Mouse (Mus musculus) cerebellum, postnatal 36 days (tissue): Measurements from ENCODE around the gene Icos.

ENCODE experiments used
- DNase-seq, 2 experiments: peaks; one replicate each; pipeline ENCODE4 v3.0.0; 2021 to 2022; ENCODE audit warnings: mixed read lengths in 2 of 2

Gene Icos

DNA sequence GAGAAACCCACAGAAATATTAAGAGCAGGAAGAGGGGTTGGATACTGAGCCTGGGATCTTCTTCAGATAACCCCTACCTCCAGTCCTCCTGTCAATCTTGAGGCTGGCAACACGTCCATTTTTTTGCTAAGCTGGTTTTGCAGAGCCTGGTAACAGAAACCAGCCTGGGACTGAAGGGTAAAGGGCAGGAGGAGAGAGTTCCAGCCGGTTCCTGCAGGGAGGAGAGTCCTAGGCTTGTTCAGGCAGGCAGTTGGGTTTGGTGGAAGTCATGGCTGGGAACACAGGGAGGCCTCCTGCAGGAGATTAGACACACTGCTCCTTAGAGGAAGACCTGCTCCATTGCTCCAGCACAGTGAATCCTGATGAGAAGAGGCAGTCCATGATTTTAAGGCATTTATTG is 10.2 kb upstream of the Icos start:
- no peak for DNase-seq

DNA sequence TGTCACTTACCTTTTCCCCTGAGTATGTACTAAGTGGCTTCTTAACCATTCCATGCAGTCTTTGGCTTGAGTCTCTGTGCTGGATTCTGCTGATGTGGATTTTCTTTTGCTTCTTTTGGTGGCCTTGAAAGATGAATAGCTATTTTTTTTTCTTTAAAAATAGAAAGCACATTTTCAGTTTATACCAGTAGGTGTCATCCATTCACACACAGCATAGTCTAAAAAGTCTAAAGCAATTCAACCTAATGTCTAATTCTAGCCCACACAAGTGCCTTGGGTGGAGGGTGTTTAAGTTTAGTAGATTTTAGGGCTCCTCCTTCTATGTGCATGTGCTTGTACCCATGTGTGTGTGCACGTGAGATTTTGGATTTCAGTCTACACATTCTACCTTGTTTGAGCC is 6.9 kb upstream of the Icos start:
- DNase-seq: no peak

DNA sequence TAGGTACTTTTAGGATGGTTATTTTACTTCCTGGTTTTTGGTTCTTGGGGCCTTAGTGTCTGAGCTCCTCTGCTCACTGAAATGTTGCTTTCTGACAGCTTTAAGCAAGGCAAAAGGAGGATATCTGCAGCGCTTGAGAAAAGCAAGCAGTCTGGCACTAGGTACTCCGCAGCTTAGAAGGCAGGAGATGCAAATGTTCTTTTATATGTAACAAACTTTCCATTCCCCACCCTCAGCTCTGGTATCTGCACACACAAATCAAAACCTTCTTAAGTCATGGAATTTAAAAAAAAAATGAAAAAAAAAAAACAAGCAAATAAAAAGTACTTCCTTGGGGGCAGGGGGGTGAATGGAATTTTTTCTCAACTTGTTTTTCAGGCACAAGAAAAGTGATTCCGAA is 3.5 kb upstream of the Icos start:
- no peak for DNase-seq

DNA sequence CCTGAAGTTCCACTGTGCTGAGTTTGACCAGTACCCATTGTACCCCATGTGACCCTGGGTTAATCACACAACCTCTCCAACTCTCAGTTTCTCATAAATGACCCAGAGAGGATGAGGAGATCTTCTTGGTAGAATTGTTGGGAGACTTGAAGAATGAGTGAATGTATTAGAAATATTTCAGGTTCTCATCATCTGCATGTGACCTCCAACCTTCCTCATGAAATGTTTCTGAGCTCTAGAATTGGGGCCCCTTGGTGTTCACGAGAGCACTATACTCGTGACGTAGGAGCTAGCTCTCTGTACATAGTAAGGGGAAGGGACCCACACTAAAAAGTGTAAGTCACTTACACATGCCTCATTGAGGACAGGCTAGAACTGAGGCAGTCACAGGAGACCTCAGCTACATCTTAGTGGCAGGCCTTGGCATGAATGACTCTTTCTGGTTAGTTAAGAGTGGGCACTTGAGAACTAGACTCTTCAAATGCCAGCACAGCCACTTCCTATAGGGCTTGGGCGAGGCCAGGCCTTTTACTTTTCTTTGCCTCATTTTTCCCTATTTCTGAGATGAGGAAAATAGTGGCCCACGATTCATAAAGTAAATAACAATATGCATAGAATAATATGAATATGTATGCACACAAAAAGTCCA is 2.0 kb upstream of the Icos start:
- no peak for DNase-seq

DNA sequence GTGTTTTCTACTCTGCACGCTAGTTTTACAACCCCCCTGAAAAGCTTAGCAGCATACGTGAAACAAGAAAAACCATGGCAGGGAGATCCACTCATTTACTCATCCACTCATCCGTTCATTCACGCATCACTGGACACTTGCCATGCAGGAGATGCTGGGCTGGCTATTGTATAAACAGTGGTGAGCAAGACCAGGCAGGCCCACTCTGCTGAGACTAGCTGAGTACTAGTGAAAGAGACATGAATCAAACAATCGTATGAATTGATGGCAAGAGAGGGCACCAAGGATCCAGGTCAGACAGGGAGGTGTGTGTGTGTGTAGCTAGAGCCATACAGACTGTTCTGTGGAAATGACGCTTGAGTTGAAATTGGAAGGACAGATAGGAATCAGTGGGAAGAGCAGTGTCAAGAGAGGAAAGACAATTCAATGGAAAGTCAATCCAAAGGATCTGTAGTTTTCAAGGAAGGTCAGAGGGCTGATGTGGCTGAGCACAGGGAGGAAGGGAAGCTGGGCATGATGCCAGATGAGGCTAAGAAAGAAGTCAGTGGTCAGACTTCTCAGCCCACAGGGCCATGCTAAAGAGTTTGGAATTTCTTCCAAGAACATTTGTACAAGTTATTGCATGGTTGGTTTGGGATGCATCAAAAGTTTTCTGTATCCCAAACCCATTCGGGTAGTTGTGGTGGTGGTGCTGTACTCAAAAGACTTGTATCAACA is 1.6 kb downstream of the Icos start:
- no peak for DNase-seq

DNA sequence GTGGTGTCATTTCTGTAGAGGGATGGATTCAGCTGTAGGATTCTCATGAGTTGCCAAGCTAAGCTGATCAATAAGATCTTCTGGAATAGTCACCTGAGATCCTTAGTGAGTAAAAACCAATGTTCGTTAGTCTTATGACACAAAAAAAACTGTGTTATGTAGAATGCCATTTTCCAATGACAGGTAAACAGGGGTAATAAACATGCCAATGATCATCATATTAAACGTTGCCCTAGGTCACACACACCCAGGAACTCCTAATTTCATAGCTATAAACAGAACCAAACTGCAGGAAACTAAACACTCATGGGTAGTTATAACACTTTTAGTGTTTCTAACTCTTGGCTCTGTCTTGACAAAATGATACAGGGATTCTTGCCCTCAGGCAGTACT is 2.1 kb downstream of the Icos start:
- no peak for DNase-seq

DNA sequence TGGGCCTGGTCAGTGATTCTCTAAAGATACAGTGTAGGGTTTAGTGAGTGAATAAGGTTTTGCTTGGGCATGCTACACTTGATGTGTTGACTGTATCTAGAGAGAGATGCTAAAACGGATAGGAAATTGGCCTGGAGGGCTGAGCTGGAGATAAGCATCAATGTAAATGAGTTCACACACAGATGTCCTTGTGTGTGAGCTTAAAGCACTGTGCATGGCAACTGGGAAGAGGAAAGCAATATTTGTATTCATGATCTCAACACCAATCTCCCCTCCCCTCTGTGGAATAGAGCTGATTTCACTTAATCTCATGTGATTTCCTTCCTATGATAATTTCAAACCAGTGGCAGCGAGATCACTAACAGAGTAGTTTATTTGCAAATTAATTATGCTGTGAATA is 7.3 kb downstream of the Icos start:
- DNase-seq: no peak

DNA sequence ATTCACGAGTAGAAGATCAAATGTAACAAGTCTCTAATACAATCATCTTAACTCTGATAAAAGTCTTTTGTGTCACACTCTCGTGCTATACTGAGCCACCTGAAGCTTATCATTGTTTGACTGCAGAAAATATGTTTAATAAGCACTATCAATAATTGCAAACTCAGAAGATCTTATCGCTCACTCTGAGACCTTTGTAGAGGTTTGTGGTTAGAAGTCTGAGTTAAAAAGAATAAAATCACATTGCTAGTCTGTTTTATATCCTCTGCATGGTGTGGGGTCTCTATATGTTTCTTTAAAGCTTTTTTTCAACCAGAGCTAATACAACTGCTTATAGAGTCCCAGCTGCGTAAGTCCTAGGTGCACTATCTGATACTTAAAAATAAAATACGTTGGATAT is 8.4 kb downstream of the Icos start:
- no peak for DNase-seq

DNA sequence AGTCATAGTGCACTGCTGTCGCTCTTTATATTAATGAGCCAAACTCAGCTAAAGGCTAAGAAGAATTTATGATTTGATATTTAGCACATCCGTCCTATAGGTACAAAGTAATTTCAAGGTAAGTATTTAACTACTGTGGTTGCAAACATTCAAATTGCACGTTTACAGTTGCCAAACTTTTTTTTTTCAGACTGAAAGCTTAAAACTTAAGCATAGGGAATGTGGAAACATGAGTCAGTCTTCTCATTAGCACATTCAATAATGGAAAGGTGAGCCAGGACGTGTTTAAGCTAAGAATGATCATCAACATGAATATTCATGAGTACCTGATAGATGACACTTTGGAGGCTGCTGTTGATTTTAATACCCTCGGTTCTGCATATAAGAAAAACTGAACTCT is 11.4 kb downstream of the Icos start:
- DNase-seq: no peak

DNA sequence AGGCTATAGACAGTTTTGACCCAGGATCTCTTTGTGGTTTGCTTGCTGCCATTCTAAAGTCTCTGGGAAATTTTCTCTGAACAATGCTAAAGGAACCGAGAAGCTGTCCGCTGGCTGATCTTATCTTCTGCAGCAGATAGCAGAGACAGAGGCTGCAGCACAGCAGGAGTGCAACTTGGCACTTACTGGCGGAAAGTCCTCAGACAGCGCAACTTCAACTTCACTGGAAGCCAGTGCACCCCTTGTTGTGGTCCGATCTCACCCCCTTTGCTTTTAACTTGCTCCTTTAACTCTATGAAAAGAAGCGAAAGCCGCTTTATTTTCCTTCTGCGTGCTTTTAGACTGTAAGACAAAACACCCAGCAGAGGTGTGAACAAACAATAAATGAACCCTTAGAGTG is 12.6 kb downstream of the Icos start:
- no peak for DNase-seq

DNA sequence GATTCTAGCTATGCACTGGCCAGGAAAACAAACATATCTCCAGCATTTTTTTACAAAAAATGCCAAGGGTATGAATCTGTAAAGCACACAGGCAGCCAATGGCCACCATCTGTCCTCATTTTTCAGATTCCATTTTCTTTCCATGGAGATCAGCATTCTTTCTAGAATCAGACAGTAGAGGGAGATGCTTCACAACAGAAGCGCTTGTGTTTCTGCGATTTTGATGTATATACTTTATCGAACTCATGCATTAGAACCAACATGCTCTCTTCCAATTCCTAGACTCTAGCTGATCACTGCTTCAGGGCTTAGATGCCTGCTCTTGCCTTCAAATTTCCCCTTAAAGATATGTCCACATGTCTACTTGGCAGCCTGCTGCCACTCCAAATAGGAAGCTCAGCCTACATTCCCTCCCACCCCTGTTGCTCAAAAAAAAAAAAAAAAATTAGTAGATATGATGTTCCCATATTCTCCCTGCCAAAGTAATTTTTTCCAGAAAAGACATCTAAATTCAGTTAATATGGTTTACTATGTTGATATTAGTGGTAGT is 20.4 kb downstream of the Icos start:
- DNase-seq: peak; percentile 6 to 31

DNA sequence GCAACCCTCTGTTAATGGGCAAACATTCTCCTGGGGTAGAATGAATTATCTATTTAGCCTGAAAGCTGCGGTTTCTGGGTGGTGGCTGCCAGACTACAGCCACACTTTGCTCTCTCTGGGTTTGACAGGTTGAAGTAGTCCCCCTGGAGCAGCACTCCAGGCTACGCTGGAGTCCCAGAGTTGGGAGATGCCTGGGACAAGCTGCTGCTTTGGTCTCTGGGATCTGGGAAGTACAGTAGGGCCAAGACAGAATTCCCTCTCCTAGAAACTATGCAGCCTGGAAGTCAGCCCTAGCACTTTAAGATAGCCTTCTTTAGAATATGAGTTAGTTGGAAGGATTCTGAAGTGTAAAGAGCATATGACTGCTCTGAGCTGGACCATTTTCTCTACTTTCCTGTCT is 21.0 kb downstream of the Icos start:
- no peak for DNase-seq

DNA sequence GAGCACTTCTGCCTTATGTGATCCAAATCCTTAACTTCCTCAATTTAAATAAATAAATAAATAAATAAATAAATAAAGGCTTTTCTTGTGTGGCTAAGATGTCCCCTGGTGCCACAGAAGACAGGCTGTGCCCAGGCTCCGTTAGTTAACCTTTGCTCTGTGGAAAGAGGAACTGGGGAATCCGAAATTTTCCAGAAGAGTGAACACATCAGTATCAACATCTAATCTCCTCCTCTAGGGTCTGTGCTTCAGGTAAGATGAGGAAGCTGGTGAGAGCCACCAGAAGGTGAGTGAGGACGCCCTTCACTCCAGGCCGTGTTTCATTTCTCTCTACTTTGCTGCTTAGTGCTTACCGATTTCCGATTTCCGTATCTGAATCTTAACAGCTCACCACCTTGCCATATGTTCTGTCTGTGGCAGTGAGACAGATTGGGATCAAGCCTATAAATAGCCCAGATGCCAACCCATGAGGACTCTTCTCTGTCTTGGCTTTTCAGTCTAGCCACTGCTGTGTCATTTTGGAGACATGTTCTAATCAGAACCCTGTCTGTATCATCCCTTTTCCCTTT is 24.1 kb downstream of the Icos start:
- peak; percentile 12 to 37 for DNase-seq

DNA sequence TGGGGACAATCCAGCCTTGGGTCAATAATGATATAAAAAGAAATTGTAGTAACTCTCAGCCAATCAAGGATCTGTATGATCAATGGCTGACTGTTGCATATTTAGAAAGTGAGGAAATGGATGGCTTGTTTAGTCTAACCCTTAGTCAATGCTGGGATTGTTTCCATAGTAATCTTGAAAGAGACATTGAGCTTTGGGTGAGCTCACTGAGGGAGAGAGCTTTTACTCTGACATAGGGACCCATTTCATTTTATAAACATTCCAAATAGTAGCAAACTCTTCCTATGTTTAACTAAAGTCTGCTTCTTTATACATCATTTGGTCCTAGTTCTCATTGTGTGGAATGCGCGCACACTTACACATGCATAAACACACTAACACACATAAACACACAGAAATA is 28.5 kb downstream of the Icos start:
- DNase-seq: no peak

DNA sequence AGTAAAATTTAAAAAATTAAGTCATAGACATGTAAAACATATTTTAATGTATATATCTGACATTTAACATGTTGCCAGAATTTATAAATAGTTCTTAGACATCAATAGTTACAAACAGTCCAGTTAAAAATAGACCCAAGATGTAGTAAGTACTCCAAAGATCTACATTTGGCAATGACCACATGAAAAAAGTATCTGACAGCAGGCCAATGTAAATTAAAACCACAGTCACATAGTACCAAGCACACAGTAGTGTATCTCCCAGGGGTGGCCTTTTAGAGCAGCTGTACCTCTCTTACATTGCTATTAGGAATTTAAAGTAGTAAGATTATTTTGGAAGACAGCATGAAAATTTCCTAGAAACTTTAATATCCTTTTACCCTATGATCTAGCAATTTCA is 29.8 kb downstream of the Icos start:
- no peak for DNase-seq

DNA sequence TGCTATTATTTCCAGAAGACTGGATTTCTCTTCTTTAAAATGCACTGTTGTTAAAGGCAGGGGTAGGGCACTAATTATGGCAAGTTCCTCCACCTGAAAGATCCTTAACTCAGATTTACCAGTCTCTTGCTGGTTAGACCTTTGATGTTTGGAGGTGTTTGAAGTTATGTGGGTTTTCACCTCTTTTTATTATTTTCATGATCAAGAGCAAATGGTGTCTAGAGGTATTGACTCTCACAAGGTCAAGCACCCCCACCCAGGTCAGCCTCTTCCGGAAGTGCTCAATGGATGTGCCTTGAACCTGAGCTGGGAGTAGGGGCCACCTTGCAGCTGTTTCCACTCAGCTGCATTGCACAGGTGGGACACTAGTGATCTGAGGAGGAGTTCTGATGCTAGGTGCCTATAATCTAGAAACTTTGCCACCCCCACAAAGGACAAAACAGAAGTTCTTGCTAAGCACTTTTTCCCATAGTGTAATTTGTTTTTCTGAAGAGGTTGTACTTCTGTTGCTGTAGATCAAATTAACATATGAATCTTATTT is 38.9 kb downstream of the Icos start:
- DNase-seq: no peak

DNA sequence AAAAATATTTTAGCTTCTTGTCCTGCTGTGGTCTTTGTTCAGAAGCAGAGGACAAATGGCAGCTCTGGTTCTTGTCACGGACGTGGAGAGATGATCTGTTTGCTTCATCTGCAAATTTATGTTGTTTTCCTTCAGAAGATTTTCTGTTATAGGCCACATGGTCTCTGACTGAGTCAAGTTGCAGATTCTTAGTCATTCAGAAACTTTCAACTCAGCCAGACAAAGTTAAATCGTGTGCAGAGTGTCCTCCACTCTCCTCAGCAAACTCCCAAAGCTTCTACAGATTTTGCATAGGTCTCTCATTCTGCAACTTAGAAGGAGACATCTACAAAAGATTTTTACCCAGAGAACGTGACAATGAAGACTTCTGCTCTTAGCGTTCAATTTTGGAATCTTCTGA is 49.0 kb downstream of the Icos start:
- DNase-seq: no peak

DNA sequence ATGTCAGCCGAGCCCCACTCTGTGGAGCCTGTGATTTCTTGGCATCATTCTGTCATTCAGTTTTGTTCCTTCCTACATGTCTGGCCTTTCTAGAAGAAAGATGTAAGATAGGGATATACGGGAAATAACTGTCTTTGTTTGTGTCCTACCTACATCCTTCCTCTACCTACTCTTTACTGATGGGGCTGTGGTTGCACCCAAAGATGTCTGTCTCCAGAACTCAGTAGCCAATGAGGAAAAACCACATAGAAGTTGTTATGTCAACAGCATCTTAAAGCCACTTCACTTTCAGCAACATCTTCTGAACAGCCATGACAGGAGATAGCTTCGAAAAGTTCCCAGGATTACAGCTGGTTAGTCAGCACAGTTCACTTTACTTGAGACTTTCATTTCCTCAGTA is 49.8 kb downstream of the Icos start:
- no peak for DNase-seq

DNA sequence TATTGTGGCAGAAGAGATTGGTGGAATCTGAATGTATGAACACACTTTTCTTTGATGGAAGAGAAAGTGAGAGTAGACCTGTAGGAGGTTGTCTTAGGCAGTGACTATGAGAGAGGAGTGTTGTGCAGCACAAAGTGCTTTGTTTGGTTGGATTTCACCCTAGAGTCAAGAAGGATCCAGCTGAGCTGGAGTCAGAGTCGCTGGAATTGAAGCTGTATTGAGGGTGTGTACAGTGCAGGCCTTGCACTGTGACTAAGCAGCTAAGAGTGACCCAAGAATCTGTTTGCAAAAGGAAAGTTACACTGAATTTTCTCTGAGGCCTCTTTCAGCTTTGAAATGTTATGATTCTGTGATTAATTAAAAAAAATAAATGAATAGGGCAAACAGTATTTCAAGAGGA is 52.2 kb downstream of the Icos start:
- DNase-seq: no peak

DNA sequence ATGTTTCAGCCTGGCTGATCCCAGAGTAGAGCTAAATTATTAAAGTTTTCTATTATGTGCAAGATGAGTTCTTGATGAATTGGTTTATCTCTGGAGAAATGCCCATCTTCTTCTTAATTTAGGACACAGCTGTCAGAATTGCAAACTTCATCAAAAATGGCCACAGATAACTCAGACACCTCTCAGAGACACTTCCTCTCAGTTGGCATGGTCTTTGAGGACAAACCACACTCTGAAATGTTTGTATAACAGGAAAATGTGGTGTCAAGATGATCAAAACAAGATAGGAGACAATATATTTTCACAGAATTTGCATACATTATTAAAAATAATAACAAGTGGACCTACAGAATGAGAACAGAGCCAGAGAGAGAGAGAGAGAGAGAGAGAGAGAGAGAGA is 52.8 kb downstream of the Icos start:
- DNase-seq: no peak

DNA sequence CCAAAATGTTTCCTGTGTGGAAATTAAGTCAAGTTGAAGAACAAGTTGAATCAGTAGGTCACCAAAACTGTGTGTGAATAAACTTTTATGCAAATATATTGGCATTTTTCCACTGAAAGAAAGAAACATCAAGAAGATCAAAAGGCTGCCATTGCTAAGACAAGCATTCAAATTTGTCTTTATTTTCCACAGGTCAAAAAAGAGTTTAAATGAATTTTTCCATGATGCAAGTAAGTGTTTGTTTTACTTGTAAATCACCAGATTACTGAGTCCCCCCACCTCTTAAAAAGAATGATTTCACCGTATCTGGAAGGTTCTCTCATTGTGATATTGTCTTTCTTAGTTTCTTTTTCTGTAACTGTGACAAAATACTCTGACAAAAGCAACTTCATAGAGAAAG is 57.5 kb downstream of the Icos start:
- DNase-seq: no peak

DNA sequence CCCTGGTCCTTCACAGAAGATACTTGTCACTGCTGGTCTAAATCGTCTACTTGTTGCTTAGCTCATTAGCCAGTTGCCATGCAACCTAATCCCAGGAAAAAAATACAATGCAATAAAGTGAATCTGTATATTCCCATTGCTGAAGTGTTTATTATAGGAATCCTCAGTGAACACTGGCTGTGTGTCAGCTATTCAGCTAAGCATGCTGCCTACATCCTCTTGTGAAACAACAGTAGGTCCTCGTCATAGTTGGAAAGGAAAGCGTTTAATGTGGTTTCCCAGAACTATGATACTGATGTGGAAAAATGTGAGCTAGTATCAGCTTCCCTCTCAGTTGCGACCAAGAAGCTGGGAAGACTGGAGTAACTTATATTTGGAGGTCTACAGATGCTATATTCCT is 60.5 kb downstream of the Icos start:
- no peak for DNase-seq

DNA sequence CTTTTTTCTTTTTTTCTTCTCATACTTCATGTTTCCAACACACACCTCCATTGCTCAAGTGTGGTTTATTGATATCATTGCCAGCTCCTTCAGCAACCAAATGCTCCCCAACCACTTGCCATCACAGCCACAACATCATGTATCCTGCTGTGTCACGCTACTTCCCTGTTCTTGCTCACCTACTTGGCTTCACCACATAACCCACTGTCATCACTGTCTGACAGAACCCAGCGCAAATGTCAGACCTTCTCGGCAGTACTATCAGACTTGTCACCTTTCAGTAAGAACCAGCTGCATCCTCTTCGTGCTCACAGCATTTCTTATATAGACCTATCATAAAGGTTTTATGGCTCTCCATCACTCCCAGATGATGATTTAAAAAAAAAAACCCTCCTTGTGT is 61.6 kb downstream of the Icos start:
- DNase-seq: no peak

DNA sequence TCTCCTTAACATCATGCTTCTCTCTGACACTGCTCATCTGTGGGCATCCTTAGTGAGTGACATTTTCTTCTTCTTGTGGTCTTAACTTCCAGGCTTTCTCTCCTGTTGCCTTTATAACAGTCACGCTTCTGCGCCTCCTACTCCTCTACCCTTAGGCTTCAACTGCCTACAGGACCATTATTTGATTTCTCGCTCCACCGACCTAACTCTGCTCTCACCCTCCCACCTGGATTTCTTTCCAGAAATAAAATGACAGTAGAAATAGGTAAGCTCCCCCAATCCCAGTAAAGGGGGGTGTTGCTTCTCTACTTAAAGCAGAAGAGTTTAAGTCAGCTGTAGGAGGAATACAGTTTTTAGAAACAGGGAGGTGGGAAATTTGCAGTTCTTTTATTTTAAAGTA is 62.7 kb downstream of the Icos start:
- DNase-seq: no peak
